Mouse (Mus musculus) intestine, embryonic 16.5 days (tissue): Measurements from ENCODE around the gene Hus1b. TPM values are rescaled to one million over a fixed set of nuclear protein-coding genes. Genes with fewer than 3 reads are reported as not detected.

Source experiments
- ATAC-seq: fragments of 200-750 bp; cut with Nextera tagmentation; 2 replicates; pipeline ENCODE4 v1.8.0; 2017; ENCODE audit warnings: moderate TSS enrichment, moderate library complexity
- H3K27ac ChIP-seq: fragments of 300-500 bp; sonication (generic); 2 replicates; pipeline ENCODE4 v1.5.1; 2014; ENCODE audit warnings: mild to moderate bottlenecking, low read length
- H3K27me3 ChIP-seq: fragments of 300-500 bp; sonication (generic); replicated peaks from 2 replicates; pipeline ENCODE4 v1.6.1; 2014; ENCODE audit warnings: low read length, control low read depth, mixed read lengths; ENCODE audit not compliant: control insufficient read depth, insufficient read depth
- H3K36me3 ChIP-seq: fragments of 300-500 bp; sonication (generic); 2 replicates; pipeline ENCODE4 v1.6.1; 2014; ENCODE audit warnings: low read length, control low read depth; ENCODE audit not compliant: control insufficient read depth, insufficient read depth
- H3K4me1 ChIP-seq: fragments of 300-500 bp; sonication (generic); 2 replicates; pipeline ENCODE4 v1.6.1; 2014; ENCODE audit warnings: low read length, control low read depth, mixed read lengths; ENCODE audit not compliant: control insufficient read depth, insufficient read depth
- H3K4me2 ChIP-seq: fragments of 300-500 bp; sonication (generic); 2 replicates; pipeline ENCODE4 v1.6.1; 2014; ENCODE audit warnings: low read depth, low read length, control low read depth
- H3K4me3 ChIP-seq: fragments of 300-500 bp; sonication (generic); 2 replicates; pipeline ENCODE4 v1.5.1; 2014; ENCODE audit warnings: mild to moderate bottlenecking, low read length
- H3K9ac ChIP-seq: fragments of 300-500 bp; sonication (generic); 2 replicates; pipeline ENCODE4 v1.6.1; 2014; ENCODE audit warnings: low read depth, low read length
- H3K9me3 ChIP-seq: fragments of 300-500 bp; sonication (generic); 2 replicates; pipeline ENCODE4 v1.6.1; 2016; ENCODE audit warnings: low read length, control low read depth; ENCODE audit not compliant: control insufficient read depth
- WGBS: fragments of 180-500 bp; shearing (Covaris S2); extraction: QIAGEN DNeasy Blood & Tissue Kit; methylation state at CpG from one replicate; pipeline ENCODE4 v1.1.7; 2014; 5-methylcytosine and 5-hydroxymethylcytosine counted together
- polyA plus RNA-seq: library from polyadenylated mRNA; unstranded; fragments of >200 nt; fragmentation: Nextera tagmentation; extraction: Ambion mirVana; gene quantifications from 2 replicates; pipeline ENCODE4 v1.2.1, GENCODE M21; 2015

The Hus1b gene
- polyA plus RNA-seq, 1 experiment from 2014 or later = not detected

- Histone ChIP-seq H3K27me3 (no peaks in the 10 kb centered on the region), H3K9me3 (no peaks in the 10 kb centered on the region), H3K36me3 (no peaks in the 10 kb centered on the region), H3K4me3 (no peak overlapping the region), H3K27ac (no peak overlapping the region), H3K4me1 (peaks cover 2% of the 10 kb centered on the region; the same call in 1 of the 2 replicates), H3K4me2 (no peak overlapping the region), H3K9ac (no peak overlapping the region)
- 55% methylated on average over 2 of the region's 2 CpGs for WGBS
- ATAC-seq = no peak
These were observed 14.4 kb upstream of the Hus1b start for GRCm38 (mm10) chr13:30961932-30962331.

- no peak for ATAC-seq
These were observed 13.2 kb upstream of the Hus1b start for GRCm38 (mm10) chr13:30960714-30961113.

GRCm38 (mm10) chr13:30953580-30953979, 6.0 kb upstream of the Hus1b start:
- Histone ChIP-seq H3K4me1 (peaks cover 2% of the 10 kb centered on the region; the same call in 1 of the 2 replicates), H3K9me3 (no peaks in the 10 kb centered on the region), H3K36me3 (no peaks in the 10 kb centered on the region), H3K4me3 (no peak overlapping the region), H3K27me3 (no peaks in the 10 kb centered on the region), H3K27ac (no peak overlapping the region), H3K4me2 (no peak overlapping the region), H3K9ac (no peak overlapping the region)
- WGBS = 37% methylated on average over 1 of the region's 1 CpGs
- ATAC-seq = no peak

More at GRCm38 (mm10) chr13:30960714-30961113, 13.2 kb upstream of the Hus1b start:
- no peak overlapping the region for H3K9ac ChIP-seq
- H3K27me3 ChIP-seq = no peaks in the 10 kb centered on the region
- H3K36me3 ChIP-seq = no peaks in the 10 kb centered on the region
- no peaks in the 10 kb centered on the region for H3K9me3 ChIP-seq
- 83% methylated on average over 2 of the region's 2 CpGs for WGBS
- H3K4me3 ChIP-seq = no peak overlapping the region
- peaks cover 2% of the 10 kb centered on the region; the same call in 1 of the 2 replicates for H3K4me1 ChIP-seq
- H3K4me2 ChIP-seq = no peak overlapping the region
- no peak overlapping the region for H3K27ac ChIP-seq

- Histone ChIP-seq H3K36me3 (no peaks in the 10 kb centered on the region), H3K27me3 (no peaks in the 10 kb centered on the region), H3K4me3 (no peak overlapping the region), H3K4me1 (no peaks in the 10 kb centered on the region), H3K9ac (no peak overlapping the region), H3K4me2 (no peak overlapping the region), H3K27ac (no peak overlapping the region), H3K9me3 (no peaks in the 10 kb centered on the region)
- 83% methylated on average over 2 of the region's 2 CpGs for WGBS
- no peak for ATAC-seq
These were observed 4.5 kb upstream of the Hus1b start for GRCm38 (mm10) chr13:30952044-30952443.

GRCm38 (mm10) chr13:30949181-30949580, 1.6 kb upstream of the Hus1b start:
- Histone ChIP-seq H3K27me3 (no peaks in the 10 kb centered on the region), H3K9ac (no peak overlapping the region), H3K36me3 (no peaks in the 10 kb centered on the region), H3K27ac (no peak overlapping the region), H3K4me3 (no peak overlapping the region), H3K4me2 (no peak overlapping the region), H3K9me3 (no peaks in the 10 kb centered on the region), H3K4me1 (no peaks in the 10 kb centered on the region)
- no peak for ATAC-seq
- 94% methylated on average over 9 of the region's 9 CpGs for WGBS

- Histone ChIP-seq H3K27ac (no peak overlapping the region), H3K4me3 (no peak overlapping the region), H3K36me3 (no peaks in the 10 kb centered on the region), H3K4me2 (no peak overlapping the region), H3K9me3 (no peaks in the 10 kb centered on the region), H3K27me3 (no peaks in the 10 kb centered on the region), H3K4me1 (no peaks in the 10 kb centered on the region), H3K9ac (no peak overlapping the region)
- 89% methylated on average over 15 of the region's 15 CpGs for WGBS
- no peak for ATAC-seq
These were observed 430 bp downstream of the Hus1b start for GRCm38 (mm10) chr13:30947129-30947528.

GRCm38 (mm10) chr13:30945788-30946187, 1.8 kb downstream of the Hus1b start:
- ATAC-seq = no peak
- H3K4me2 ChIP-seq = no peak overlapping the region

GRCm38 (mm10) chr13:30932972-30933371, 14.6 kb downstream of the Hus1b start:
- WGBS = 77% methylated on average over 6 of the region's 6 CpGs
- H3K27me3 ChIP-seq = no peaks in the 10 kb centered on the region
- H3K36me3 ChIP-seq = no peaks in the 10 kb centered on the region
- H3K9ac ChIP-seq = no peak overlapping the region
- H3K4me2 ChIP-seq = no peak overlapping the region
- H3K4me3 ChIP-seq = no peak overlapping the region
- H3K4me1 ChIP-seq = no peaks in the 10 kb centered on the region; the same call in 1 of the 2 replicates
- no peaks in the 10 kb centered on the region for H3K9me3 ChIP-seq
- H3K27ac ChIP-seq = no peak overlapping the region
- no peak for ATAC-seq

More at GRCm38 (mm10) chr13:30945788-30946187, 1.8 kb downstream of the Hus1b start:
- Histone ChIP-seq H3K4me1 (no peaks in the 10 kb centered on the region), H3K27ac (no peak overlapping the region), H3K27me3 (no peaks in the 10 kb centered on the region), H3K4me3 (no peak overlapping the region), H3K9me3 (no peaks in the 10 kb centered on the region), H3K9ac (no peak overlapping the region), H3K36me3 (no peaks in the 10 kb centered on the region)

GRCm38 (mm10) chr13:30931613-30932012, 15.9 kb downstream of the Hus1b start:
- 68% methylated on average over 4 of the region's 4 CpGs for WGBS
- Histone ChIP-seq H3K9me3 (no peaks in the 10 kb centered on the region), H3K4me3 (no peak overlapping the region), H3K4me2 (no peak overlapping the region), H3K27me3 (no peaks in the 10 kb centered on the region), H3K27ac (no peak overlapping the region), H3K4me1 (no peaks in the 10 kb centered on the region; the same call in 1 of the 2 replicates), H3K9ac (no peak overlapping the region), H3K36me3 (no peaks in the 10 kb centered on the region)
- no peak for ATAC-seq

GRCm38 (mm10) chr13:30929119-30929518, 18.4 kb downstream of the Hus1b start:
- Histone ChIP-seq H3K27ac (no peak overlapping the region), H3K4me1 (no peaks in the 10 kb centered on the region; the same call in 1 of the 2 replicates), H3K4me3 (no peak overlapping the region), H3K9me3 (no peaks in the 10 kb centered on the region), H3K4me2 (no peak overlapping the region), H3K27me3 (no peaks in the 10 kb centered on the region), H3K9ac (no peak overlapping the region), H3K36me3 (no peaks in the 10 kb centered on the region)
- no peak for ATAC-seq
- 82% methylated on average over 2 of the region's 2 CpGs for WGBS
